Mouse (Mus musculus) heart, postnatal 14 days (tissue): ENCODE results near the gene Ldlrap1. TPM values are rescaled to one million over a fixed set of nuclear protein-coding genes. Genes with fewer than 3 reads are reported as not detected.

Experiments used
- DNase-seq, 2 experiments: peaks; one replicate each; pipeline ENCODE4 v3.0.0; 2021 to 2022
- intact Hi-C: fragments of 180-260 bp; cut with DNase I; formaldehyde crosslinking; loops from one replicate; pipeline ENCODE4 v1.15.1; 2025
- total RNA-seq, 2 experiments: library from RNA; stranded (reverse); gene quantifications; 2 replicates each; pipeline ENCODE4 v1.2.3; 2021

Ldlrap1 gene
- total RNA-seq, 2 experiments from 2014 or later = 18.3 to 18.6 TPM

DNA sequence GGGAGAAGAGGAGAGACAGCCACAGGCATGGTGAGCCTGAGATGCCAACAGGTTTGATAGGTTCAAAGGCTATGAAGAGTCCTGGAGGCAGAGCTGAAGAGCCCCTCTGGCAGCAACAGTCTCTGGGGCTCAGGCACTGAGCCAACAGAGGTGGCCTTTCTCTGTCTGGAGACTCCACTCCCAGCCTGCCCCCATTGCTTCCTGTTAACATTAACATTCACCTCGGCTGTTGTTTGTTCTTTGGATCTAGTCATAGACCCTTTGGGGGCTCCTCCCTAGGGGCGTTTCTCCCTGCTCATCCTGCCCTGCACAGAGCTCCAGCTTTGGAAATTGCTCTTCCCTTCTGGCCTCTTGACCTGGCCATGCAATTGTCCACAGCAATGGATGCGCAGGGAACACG lies 42.9 kb downstream of the Ldlrap1 start:
- intact Hi-C loops = no loop called here
- DNase-seq = no peak

- intact Hi-C loops = no loop called here
- no peak for DNase-seq
Measured at GRCm38 (mm10) chr4:134723251-134723650, 44.6 kb downstream of the Ldlrap1 start.

GRCm38 (mm10) chr4:134721076-134721475 lies 46.7 kb downstream of the Ldlrap1 start:
- intact Hi-C loops = no loop called here
- no peak for DNase-seq

- intact Hi-C loops = no loop called here
- no peak for DNase-seq
Measured at GRCm38 (mm10) chr4:134720371-134720770, 47.5 kb downstream of the Ldlrap1 start.

DNA sequence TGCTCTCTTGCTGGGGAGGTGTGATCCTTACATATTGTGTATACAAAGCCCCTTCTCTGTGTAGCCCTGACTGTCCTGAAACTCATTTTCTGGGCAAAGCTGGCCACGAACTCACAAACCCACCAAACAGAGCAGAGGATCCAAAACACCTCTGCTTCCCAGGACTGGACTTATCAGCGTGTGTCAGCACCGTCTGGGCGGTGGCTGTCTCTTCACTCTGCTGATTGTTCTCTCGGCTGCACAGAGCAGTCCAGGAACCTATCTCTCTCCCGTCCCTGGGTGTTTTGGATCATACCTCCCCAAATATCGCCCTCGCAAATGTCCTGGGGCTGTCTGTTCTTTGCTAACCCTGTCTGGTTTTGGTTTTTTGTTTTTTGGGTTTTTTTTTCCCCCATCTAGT lies 48.3 kb downstream of the Ldlrap1 start:
- intact Hi-C loops = no loop called here
- DNase-seq = no peak

- intact Hi-C loops = loop anchor here (1.0 kb wide), 1 partner anchor 171 kb away; no protein-coding TSS in a partner anchor
- peak; percentile 88 to 90 for DNase-seq
Measured at GRCm38 (mm10) chr4:134713937-134714336, 53.9 kb downstream of the Ldlrap1 start.

DNA sequence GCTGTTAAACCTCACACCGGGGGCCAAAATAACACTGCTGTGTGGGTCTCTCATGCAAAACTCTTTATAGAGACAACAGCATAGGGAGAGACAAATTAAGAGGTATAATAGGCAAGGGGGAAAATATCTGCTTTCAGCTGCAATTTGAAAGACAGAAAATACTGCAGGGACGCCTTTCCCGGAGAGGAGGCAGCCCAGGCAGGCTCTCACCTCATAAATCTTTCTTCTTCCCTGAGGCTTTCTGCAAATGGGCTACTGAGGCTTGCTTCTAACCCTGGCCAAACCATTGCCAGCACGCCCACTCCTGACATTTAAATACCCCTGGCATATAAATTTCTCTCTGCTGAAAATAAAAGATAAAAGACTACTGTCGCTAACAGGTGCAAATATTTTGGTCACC lies 62.5 kb downstream of the Ldlrap1 start:
- intact Hi-C loops = no loop called here
- DNase-seq = no peak

DNA sequence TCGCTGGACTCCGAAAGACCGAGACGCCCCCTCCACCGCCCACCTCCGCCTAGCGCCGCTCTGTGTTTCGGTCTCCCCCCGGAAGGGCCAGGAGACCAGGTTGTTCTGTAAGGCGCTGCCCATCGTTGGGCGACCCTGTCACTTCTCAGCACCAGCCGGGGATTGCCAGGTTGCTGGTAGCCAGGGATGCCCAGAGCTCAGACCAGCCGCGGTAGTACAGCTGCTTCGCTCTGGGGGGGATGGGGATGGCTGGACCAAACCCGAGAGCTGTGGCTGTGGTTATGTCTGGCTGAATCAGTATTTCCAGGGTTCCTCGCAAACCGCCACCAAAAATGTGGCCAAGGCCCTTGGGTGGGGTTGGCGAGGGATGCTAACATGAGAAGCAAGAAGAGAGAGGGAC lies 63.2 kb downstream of the Ldlrap1 start:
- intact Hi-C loops = loop anchor here (5.0 kb wide), 1 partner anchor 42 kb away; no protein-coding TSS in a partner anchor
- no peak for DNase-seq

GRCm38 (mm10) chr4:134703835-134704546 lies 63.8 kb downstream of the Ldlrap1 start, which contains the start of gene Man1c1:
TSS of gene Man1c1 (minus strand) at chr4:134704290.
- intact Hi-C loops = loop anchor here (2.0 to 5.0 kb wide), 2 partner anchors 42 to 71 kb away; no protein-coding TSS in a partner anchor
- DNase-seq = peak; percentile 99

DNA sequence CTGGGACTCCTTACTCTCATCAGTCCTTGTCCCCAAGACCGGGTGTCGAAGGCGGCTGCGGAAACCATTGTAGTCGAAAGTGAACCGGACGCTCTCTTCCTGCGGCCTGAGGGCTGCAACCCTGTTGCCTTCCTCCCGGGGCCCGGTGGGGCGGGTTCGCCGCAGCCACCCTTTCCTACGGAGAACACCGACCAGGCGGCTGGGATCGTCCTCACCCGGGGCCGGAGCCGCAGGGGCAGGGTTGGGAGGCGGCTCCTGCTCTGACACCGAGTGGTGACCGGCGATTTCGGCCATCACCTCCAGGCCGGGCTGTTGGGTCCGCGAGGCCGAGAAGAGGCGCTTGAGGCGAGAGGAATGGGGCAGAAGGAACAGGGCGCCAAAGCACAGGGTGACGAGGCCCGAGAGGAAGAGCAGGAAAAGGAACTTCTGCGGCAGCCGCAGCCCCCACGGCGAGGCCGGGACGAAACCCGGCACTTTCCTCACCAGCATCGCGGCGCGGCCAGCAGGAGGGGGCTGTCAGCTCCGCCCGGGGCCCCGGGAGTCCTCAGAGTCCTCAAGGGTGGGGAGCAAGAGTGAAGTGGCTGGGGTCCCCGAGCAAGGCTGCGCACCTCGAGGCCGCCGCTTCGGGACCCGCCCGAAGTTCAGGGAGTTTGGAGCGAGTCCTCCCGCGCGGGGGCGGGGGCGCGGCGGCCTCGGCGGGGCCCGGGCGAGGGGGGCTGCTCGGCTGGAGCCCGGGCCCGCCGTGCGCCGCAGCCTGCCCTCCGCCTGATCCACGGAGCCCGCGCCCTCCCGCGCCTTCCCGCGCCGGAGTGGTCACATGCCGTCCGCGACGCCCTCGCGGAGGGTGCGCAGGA lies 64.6 kb downstream of the Ldlrap1 start:
- intact Hi-C loops = loop anchor here (2.0 to 5.0 kb wide), 2 partner anchors 41 to 70 kb away; no protein-coding TSS in a partner anchor
- DNase-seq = peak; percentile 64 to 73

GRCm38 (mm10) chr4:134701934-134702333 lies 65.9 kb downstream of the Ldlrap1 start:
- peak; percentile 83 to 88 for DNase-seq
- intact Hi-C loops = loop anchor here (2.0 to 5.0 kb wide), 3 partner anchors 40 to 123 kb away; no protein-coding TSS in a partner anchor

DNA sequence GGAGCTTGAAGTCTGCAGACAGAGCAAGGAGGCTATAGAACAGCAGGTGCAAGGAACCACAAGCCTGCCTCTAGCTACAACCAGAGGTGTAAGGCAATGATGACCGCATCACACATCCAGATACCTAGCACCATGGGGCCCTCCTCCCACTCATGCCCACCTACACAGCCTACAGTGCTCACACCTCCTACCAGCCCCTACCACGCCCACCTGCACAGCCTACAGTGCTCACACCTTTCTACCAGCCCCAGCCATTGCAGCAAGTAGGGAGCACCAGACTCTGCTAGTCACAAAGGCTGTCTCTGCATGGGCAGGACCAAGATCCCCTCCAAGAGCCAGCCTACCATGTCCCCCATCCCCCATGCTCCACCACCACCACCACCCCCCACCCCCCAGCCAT lies 66.9 kb downstream of the Ldlrap1 start:
- intact Hi-C loops = loop anchor here (2.0 to 5.0 kb wide), 2 partner anchors 39 to 122 kb away; no protein-coding TSS in a partner anchor

DNA sequence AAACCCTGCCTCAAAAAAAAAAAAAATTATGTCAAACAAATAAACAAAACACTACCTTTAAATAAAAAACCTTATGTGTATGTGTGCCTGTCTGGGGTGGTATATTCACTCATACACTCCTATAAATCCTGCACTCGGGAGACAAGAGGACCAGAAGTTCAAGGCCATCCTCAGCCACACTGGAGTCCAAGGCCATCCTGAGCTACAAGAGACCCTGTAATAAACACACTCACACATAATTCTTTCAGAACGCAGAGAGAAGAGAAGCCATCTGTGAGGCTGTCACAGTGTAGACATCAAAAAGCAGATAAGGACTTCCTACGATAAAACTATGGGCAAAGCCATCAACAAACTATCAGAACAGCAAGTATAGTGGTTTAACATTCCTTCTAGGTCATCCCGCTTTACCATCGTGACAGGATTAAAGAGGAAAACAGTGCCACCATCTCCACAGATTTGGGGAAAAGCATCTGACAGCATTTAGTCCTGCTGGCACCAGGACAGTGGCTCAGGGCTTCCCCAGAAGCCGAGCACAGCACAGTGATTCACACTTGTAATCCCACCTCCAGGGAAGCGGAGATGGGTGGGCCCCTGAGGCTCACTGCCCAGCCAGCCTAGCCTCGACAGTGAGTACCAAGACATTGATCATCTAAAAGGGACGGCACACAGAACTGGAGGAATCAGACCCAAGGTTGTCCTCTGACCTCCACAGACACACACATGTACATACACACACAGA lies 74.5 kb downstream of the Ldlrap1 start:
- intact Hi-C loops = no loop called here
- no peak for DNase-seq

More for the DNA sequence above, 66.9 kb downstream of the Ldlrap1 start:
- DNase-seq = no peak

DNA sequence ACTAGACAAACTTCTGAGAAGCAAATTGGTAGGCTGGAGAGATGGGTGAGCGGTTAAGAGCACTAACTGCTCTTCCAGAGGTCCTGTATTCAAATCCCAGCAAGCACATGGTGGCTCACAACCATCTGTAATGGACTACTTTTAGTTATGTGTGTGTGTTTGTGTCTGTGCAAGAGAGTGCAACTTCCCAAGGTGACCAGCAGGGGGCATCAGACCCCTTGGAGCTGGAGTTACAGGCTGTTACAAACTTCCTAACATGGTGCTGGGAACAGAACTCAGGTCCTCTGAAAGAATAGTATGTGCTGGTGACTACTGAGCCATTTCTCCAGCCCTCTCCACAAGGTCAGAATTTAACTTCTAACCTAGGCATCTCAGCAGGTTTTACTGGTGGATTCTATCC lies 75.4 kb downstream of the Ldlrap1 start:
- intact Hi-C loops = no loop called here
- DNase-seq = no peak

Other genes starting within 250 kb of the Ldlrap1 start
- gene Mtfr1l, start 232.6 kb downstream of the Ldlrap1 start, total RNA-seq = 100 to 1,000 TPM; 162 to 167 TPM
- 10 to 100 TPM; 26.1 to 27.9 TPM for gene Selenon, start 215.9 kb downstream of the Ldlrap1 start, total RNA-seq
- gene Man1c1, start 63.7 kb downstream of the Ldlrap1 start, total RNA-seq = 10 to 100 TPM; 25.1 to 25.8 TPM
- gene Maco1, start 85.3 kb upstream of the Ldlrap1 start, total RNA-seq = 10 to 100 TPM; 22.1 to 25.5 TPM
- gene Rhd, start 96.5 kb upstream of the Ldlrap1 start, total RNA-seq = 1 to 10 TPM; 2.5 TPM
- 10 to 100 TPM; 74.2 to 75.7 TPM for gene Tmem50a, start 147.0 kb upstream of the Ldlrap1 start, total RNA-seq
- gene Rsrp1, start 155.6 kb upstream of the Ldlrap1 start, total RNA-seq = 100 to 1,000 TPM; 226 to 260 TPM
- gene Syf2, start 162.9 kb upstream of the Ldlrap1 start, total RNA-seq = 10 to 100 TPM; 45.1 to 48.7 TPM